Mouse (Mus musculus): ENCODE results near the gene 4931406P16Rik. TPM values are rescaled to one million over a fixed set of nuclear protein-coding genes. Genes with fewer than 3 reads are reported as not detected.

Gene 4931406P16Rik
- total RNA-seq, 2 experiments from 2014 or later = 38.6 to 49.4 TPM

Other genes starting within 250 kb of the 4931406P16Rik start
- gene Scgb1b30, start 218.1 kb downstream of the 4931406P16Rik start, total RNA-seq (2021) = not detected
- 10 to 100 TPM; 11.6 to 12.3 TPM for gene Wtip, start 180.3 kb downstream of the 4931406P16Rik start, total RNA-seq (2021)
- 10 to 100 TPM; 88.9 to 89.2 TPM for gene Uba2, start 144.0 kb downstream of the 4931406P16Rik start, total RNA-seq (2021)
- 10 to 100 TPM; 20.2 to 24.1 TPM for gene Pdcd2l, start 116.9 kb downstream of the 4931406P16Rik start, total RNA-seq (2021)
- 100 to 1,000 TPM; 657 to 689 TPM for gene Gpi1, start 83.2 kb downstream of the 4931406P16Rik start, total RNA-seq (2021)
- not detected for gene Gm6096, start 62.5 kb downstream of the 4931406P16Rik start, total RNA-seq (2021)
- gene Lsm14a, start 79.8 kb upstream of the 4931406P16Rik start, total RNA-seq (2021) = 10 to 100 TPM; 80.9 to 83.4 TPM

All from left cerebral cortex, postnatal 36 days (tissue).